Mouse (Mus musculus) limb, embryonic 11.5 days (tissue): ENCODE data around the gene Pknox2. TPM values are rescaled to one million over a fixed set of nuclear protein-coding genes. Genes with fewer than 3 reads are reported as not detected.

Experiments
- ATAC-seq: fragments of 200-750 bp; cut with Nextera tagmentation; 2 replicates; pipeline ENCODE4 v1.8.0; 2017; ENCODE audit warnings: low read depth; ENCODE audit not compliant: insufficient number of reproducible peaks, low FRiP score, low TSS enrichment
- DNase-seq: peaks from one replicate; pipeline ENCODE4 v3.0.0-alpha.2; 2015; ENCODE audit warnings: low spot score
- H3K27ac ChIP-seq: fragments of 300-500 bp; sonication (generic); replicated peaks from 2 replicates; pipeline ENCODE4 v1.5.1; 2014; ENCODE audit warnings: low read depth, mild to moderate bottlenecking, low read length
- H3K27me3 ChIP-seq: fragments of 300-500 bp; sonication (generic); 2 replicates; pipeline ENCODE4 v1.6.1; 2014; ENCODE audit warnings: mild to moderate bottlenecking, low read length, mixed read lengths; ENCODE audit not compliant: control insufficient read depth, insufficient read depth
- H3K36me3 ChIP-seq: fragments of 300-500 bp; sonication (generic); 2 replicates; pipeline ENCODE4 v1.6.1; 2014; ENCODE audit warnings: mild to moderate bottlenecking, low read length, moderate library complexity, mixed read lengths; ENCODE audit not compliant: control insufficient read depth, insufficient read depth
- H3K4me1 ChIP-seq: fragments of 300-500 bp; sonication (generic); 2 replicates; pipeline ENCODE4 v1.6.1; 2014; ENCODE audit warnings: low read length, mixed read lengths; ENCODE audit not compliant: control insufficient read depth, insufficient read depth
- H3K4me2 ChIP-seq: fragments of 300-500 bp; sonication (generic); 2 replicates; pipeline ENCODE4 v1.6.1; 2014; ENCODE audit warnings: low read depth, mild to moderate bottlenecking, moderate library complexity; ENCODE audit not compliant: severe bottlenecking
- H3K4me3 ChIP-seq: fragments of 300-500 bp; sonication (generic); 2 replicates; pipeline ENCODE4 v1.5.1; 2014; ENCODE audit warnings: low read depth, low read length
- H3K9ac ChIP-seq: fragments of 300-500 bp; sonication (generic); 2 replicates; pipeline ENCODE4 v1.6.1; 2014; ENCODE audit warnings: mild to moderate bottlenecking, low read length
- H3K9me3 ChIP-seq: fragments of 300-500 bp; sonication (generic); 2 replicates; pipeline ENCODE4 v1.6.1; 2016; ENCODE audit warnings: low read length; ENCODE audit not compliant: control insufficient read depth
- WGBS: fragments of 180-500 bp; shearing (Covaris S2); extraction: QIAGEN DNeasy Blood & Tissue Kit; methylation state at CpG from one replicate; pipeline ENCODE4 v1.1.7; 2014; 5-methylcytosine and 5-hydroxymethylcytosine counted together
- polyA plus RNA-seq: library from polyadenylated mRNA; unstranded; fragments of >200 nt; fragmentation: Nextera tagmentation; extraction: Ambion mirVana; gene quantifications from 2 replicates; pipeline ENCODE4 v1.2.1, GENCODE M21; 2014

Pknox2 gene
- polyA plus RNA-seq, 1 experiment from 2014 or later, result 11.3 TPM

GRCm38 (mm10) chr9:37121761-37122331 is 25.4 kb downstream of the Pknox2 start:
- peaks cover 30% of the 10 kb centered on the region for H3K4me1 ChIP-seq
- WGBS, result 2% methylated on average over 4 of the region's 4 CpGs
- H3K36me3 ChIP-seq, result no peaks in the 10 kb centered on the region
- peak overlapping the region; percentile 7; the same call in 1 of the 2 replicates for H3K4me2 ChIP-seq
- peaks cover 23% of the 10 kb centered on the region for H3K27me3 ChIP-seq
- H3K4me3 ChIP-seq, result no peak overlapping the region
- H3K27ac ChIP-seq, result no peak overlapping the region
- ATAC-seq (peak; percentile 29; the same call in 1 of the 2 replicates), DNase-seq (peak; percentile 65)
- H3K9ac ChIP-seq, result no peak overlapping the region
- no peaks in the 10 kb centered on the region for H3K9me3 ChIP-seq

- Histone ChIP-seq H3K27ac (no peak overlapping the region), H3K4me1 (peaks cover 30% of the 10 kb centered on the region), H3K4me2 (no peak overlapping the region), H3K4me3 (no peak overlapping the region), H3K9ac (no peak overlapping the region), H3K36me3 (no peaks in the 10 kb centered on the region), H3K9me3 (0 out of 2 replicates have a peak, but pooled peaks cover 2% of the 10 kb centered on the region), H3K27me3 (peaks cover 28% of the 10 kb centered on the region)
- no peak for ATAC-seq
- 77% methylated on average over 6 of the region's 6 CpGs for WGBS
- no peak for DNase-seq
Measured at GRCm38 (mm10) chr9:37120801-37121200, 26.4 kb downstream of the Pknox2 start.

- H3K27me3 ChIP-seq, result peaks cover 12% of the 10 kb centered on the region; the same call in 1 of the 2 replicates
- H3K4me3 ChIP-seq, result no peak overlapping the region
- no peak overlapping the region for H3K4me2 ChIP-seq
- H3K4me1 ChIP-seq, result peaks cover 30% of the 10 kb centered on the region
- no peak overlapping the region for H3K27ac ChIP-seq
- H3K9ac ChIP-seq, result no peak overlapping the region
- no peaks in the 10 kb centered on the region for H3K36me3 ChIP-seq
- DNase-seq, result no peak
- 95% methylated on average over 2 of the region's 2 CpGs for whole genome bisulfite sequencing
- 0 out of 2 replicates have a peak, but pooled peaks cover 2% of the 10 kb centered on the region for H3K9me3 ChIP-seq
- ATAC-seq, result no peak
Measured at GRCm38 (mm10) chr9:37117529-37117928, 29.7 kb downstream of the Pknox2 start.

- Histone ChIP-seq H3K4me1 (peaks cover 23% of the 10 kb centered on the region), H3K9me3 (0 out of 2 replicates have a peak, but pooled peaks cover 2% of the 10 kb centered on the region), H3K4me2 (no peak overlapping the region), H3K27me3 (peaks cover 12% of the 10 kb centered on the region; the same call in 1 of the 2 replicates), H3K4me3 (no peak overlapping the region), H3K27ac (no peak overlapping the region), H3K36me3 (no peaks in the 10 kb centered on the region), H3K9ac (no peak overlapping the region)
- no peak for DNase-seq
- 86% methylated on average over 9 of the region's 9 CpGs for WGBS
- no peak for ATAC-seq
Measured at GRCm38 (mm10) chr9:37116632-37117413, 30.4 kb downstream of the Pknox2 start.

GRCm38 (mm10) chr9:37115820-37116219 is 31.4 kb downstream of the Pknox2 start:
- Histone ChIP-seq H3K27ac (0 out of 2 replicates have a peak overlapping the region, but pooled peaks have one; percentile 23), H3K4me3 (no peak overlapping the region), H3K4me2 (no peak overlapping the region), H3K27me3 (peaks cover 12% of the 10 kb centered on the region; the same call in 1 of the 2 replicates), H3K9ac (no peak overlapping the region), H3K36me3 (no peaks in the 10 kb centered on the region), H3K4me1 (peaks cover 16% of the 10 kb centered on the region), H3K9me3 (0 out of 2 replicates have a peak, but pooled peaks cover 2% of the 10 kb centered on the region)
- ATAC-seq (no peak), DNase-seq (no peak)
- WGBS, result 58% methylated on average over 7 of the region's 7 CpGs

- ATAC-seq (peak; percentile 67), DNase-seq (no peak)
- H3K4me1 ChIP-seq, result peaks cover 11% of the 10 kb centered on the region
- 0 out of 2 replicates have a peak, but pooled peaks cover 2% of the 10 kb centered on the region for H3K9me3 ChIP-seq
- H3K27ac ChIP-seq, result peak overlapping the region; percentile 60
- no peak overlapping the region for H3K4me2 ChIP-seq
- H3K27me3 ChIP-seq, result 0 out of 2 replicates have a peak, but pooled peaks cover 5% of the 10 kb centered on the region
- no peaks in the 10 kb centered on the region for H3K36me3 ChIP-seq
- 29% methylated on average over 9 of the region's 9 CpGs for WGBS
- no peak overlapping the region for H3K4me3 ChIP-seq
- no peak overlapping the region for H3K9ac ChIP-seq
Measured at GRCm38 (mm10) chr9:37114286-37115267, 32.6 kb downstream of the Pknox2 start.

- DNase-seq, result no peak
- no peak overlapping the region for H3K27ac ChIP-seq
- H3K36me3 ChIP-seq, result no peaks in the 10 kb centered on the region
- no peak for ATAC-seq
- no peaks in the 10 kb centered on the region for H3K27me3 ChIP-seq
- H3K4me2 ChIP-seq, result no peak overlapping the region
- no peaks in the 10 kb centered on the region for H3K4me1 ChIP-seq
- H3K9me3 ChIP-seq, result no peaks in the 10 kb centered on the region
- H3K4me3 ChIP-seq, result no peak overlapping the region
- 85% methylated on average over 2 of the region's 2 CpGs for whole genome bisulfite sequencing
- H3K9ac ChIP-seq, result no peak overlapping the region
Measured at GRCm38 (mm10) chr9:37107546-37107945, 39.7 kb downstream of the Pknox2 start.

- Histone ChIP-seq H3K4me3 (no peak overlapping the region), H3K9me3 (no peaks in the 10 kb centered on the region), H3K27me3 (no peaks in the 10 kb centered on the region), H3K36me3 (no peaks in the 10 kb centered on the region), H3K9ac (no peak overlapping the region), H3K27ac (no peak overlapping the region), H3K4me1 (no peaks in the 10 kb centered on the region), H3K4me2 (no peak overlapping the region)
- 65% methylated on average over 3 of the region's 3 CpGs for WGBS
- no peak for DNase-seq
- ATAC-seq, result no peak
Measured at GRCm38 (mm10) chr9:37106808-37107207, 40.4 kb downstream of the Pknox2 start.
